Mouse (Mus musculus): ENCODE measurements around the gene Alox8. TPM values are rescaled to one million over a fixed set of nuclear protein-coding genes. Genes with fewer than 3 reads are reported as not detected.

Gene Alox8
- polyA plus RNA-seq, 1 experiment: 0.18 TPM

GRCm38 (mm10) chr11:69211431-69211830 lies 13.8 kb upstream of the Alox8 start:
- no peak for DNase-seq (ENCODE audit: low read depth in 1 of 2, low spot score in 2 of 2)
- WGBS: 67% methylated on average over 2 of the region's 2 CpGs
- H3K4me3 ChIP-seq (ENCODE audit: extremely low read depth, insufficient read depth, insufficient read length): no peak overlapping the region
- no peaks in the 10 kb centered on the region for H3K27me3 ChIP-seq (ENCODE audit: control insufficient read depth, insufficient read depth, low read length)
- no peak for TF ChIP-seq POLR2A (IDR thresholded peaks at IDR 0.05; ENCODE audit: low read depth, low read length)
- no peaks in the 10 kb centered on the region for H3K4me1 ChIP-seq (ENCODE audit: control insufficient read depth, insufficient read depth, insufficient read length)
- H3K27ac ChIP-seq (ENCODE audit: insufficient read depth, low read length): no peak overlapping the region
- H3K36me3 ChIP-seq (ENCODE audit: control insufficient read depth, insufficient read depth, low read length): no peaks in the 10 kb centered on the region

- Histone ChIP-seq H3K27ac (ENCODE audit: insufficient read depth, low read length) (no peak overlapping the region), H3K36me3 (ENCODE audit: control insufficient read depth, insufficient read depth, low read length) (no peaks in the 10 kb centered on the region), H3K27me3 (ENCODE audit: control insufficient read depth, insufficient read depth, low read length) (no peaks in the 10 kb centered on the region), H3K4me3 (ENCODE audit: extremely low read depth, insufficient read depth, insufficient read length) (no peak overlapping the region), H3K4me1 (ENCODE audit: control insufficient read depth, insufficient read depth, insufficient read length) (no peaks in the 10 kb centered on the region)
- 41% methylated on average over 13 of the region's 13 CpGs for WGBS
- TF ChIP-seq POLR2A (IDR thresholded peaks at IDR 0.05; ENCODE audit: low read depth, low read length): no peak
- no peak for TF ChIP-seq CTCF (IDR thresholded peaks at IDR 0.05; ENCODE audit: extremely low read depth, insufficient read depth, insufficient read length, insufficient replicate concordance)
- DNase-seq (ENCODE audit: low read depth in 1 of 2, low spot score in 2 of 2): no peak
These were observed 5.0 kb upstream of the Alox8 start for GRCm38 (mm10) chr11:69202469-69203230.

DNA sequence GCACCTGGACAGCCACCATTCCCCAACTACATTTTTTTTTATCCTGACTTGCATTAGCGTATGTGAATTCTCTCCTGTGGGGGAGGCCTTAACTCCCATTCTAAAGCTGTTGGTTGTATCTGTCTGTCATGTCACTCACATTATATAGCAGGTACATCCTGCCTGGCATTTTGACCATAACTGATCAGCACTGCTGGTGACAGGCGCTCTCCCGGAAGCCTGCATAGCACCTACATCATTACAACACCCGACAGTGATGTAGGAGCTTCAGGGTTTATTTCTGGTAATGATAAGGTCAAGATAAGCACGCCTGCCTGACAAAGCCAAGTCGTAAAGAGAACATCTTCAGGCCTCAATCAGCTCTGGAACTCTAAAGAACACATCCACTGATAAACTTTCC lies 2.6 kb upstream of the Alox8 start:
- H3K27me3 ChIP-seq (ENCODE audit: control insufficient read depth, insufficient read depth, low read length): peaks cover 4% of the 10 kb centered on the region
- H3K36me3 ChIP-seq (ENCODE audit: control insufficient read depth, insufficient read depth, low read length): no peaks in the 10 kb centered on the region
- no peak for TF ChIP-seq POLR2A (IDR thresholded peaks at IDR 0.05; ENCODE audit: low read depth, low read length)
- no peak for TF ChIP-seq CTCF (IDR thresholded peaks at IDR 0.05; ENCODE audit: extremely low read depth, insufficient read depth, insufficient read length, insufficient replicate concordance)
- no peak overlapping the region for H3K27ac ChIP-seq (ENCODE audit: insufficient read depth, low read length)
- WGBS: 73% methylated on average over 6 of the region's 6 CpGs
- no peak overlapping the region for H3K4me3 ChIP-seq (ENCODE audit: extremely low read depth, insufficient read depth, insufficient read length)
- DNase-seq (ENCODE audit: low read depth in 1 of 2, low spot score in 2 of 2): no peak
- no peaks in the 10 kb centered on the region for H3K4me1 ChIP-seq (ENCODE audit: control insufficient read depth, insufficient read depth, insufficient read length)

DNA sequence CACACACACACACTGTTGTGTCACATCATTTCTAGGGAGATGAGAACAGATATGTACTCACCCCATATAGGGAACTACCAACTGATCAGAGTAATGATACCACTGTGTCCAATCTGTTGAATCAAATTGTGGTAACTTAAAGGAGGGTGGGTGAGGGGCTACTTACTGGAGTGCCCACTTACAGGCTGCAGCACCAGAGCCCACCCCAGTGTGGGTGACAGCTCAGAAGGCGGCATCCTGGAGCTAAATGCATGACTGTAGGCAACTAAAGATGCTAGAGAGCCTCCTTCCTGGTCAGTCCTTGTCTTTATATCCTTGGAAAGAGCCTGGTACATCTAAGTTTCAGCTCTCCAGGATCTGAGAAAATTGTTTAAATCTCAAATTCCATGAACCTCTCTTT lies 1.6 kb upstream of the Alox8 start:
- Histone ChIP-seq H3K27ac (ENCODE audit: insufficient read depth, low read length) (no peak overlapping the region), H3K4me3 (ENCODE audit: extremely low read depth, insufficient read depth, insufficient read length) (no peak overlapping the region), H3K36me3 (ENCODE audit: control insufficient read depth, insufficient read depth, low read length) (no peaks in the 10 kb centered on the region), H3K27me3 (ENCODE audit: control insufficient read depth, insufficient read depth, low read length) (peaks cover 4% of the 10 kb centered on the region), H3K4me1 (ENCODE audit: control insufficient read depth, insufficient read depth, insufficient read length) (no peaks in the 10 kb centered on the region)
- no peak for DNase-seq (ENCODE audit: low read depth in 1 of 2, low spot score in 2 of 2)
- WGBS: 88% methylated on average over 1 of the region's 1 CpGs
- TF ChIP-seq CTCF (IDR thresholded peaks at IDR 0.05; ENCODE audit: extremely low read depth, insufficient read depth, insufficient read length, insufficient replicate concordance) (no peak), POLR2A (IDR thresholded peaks at IDR 0.05; ENCODE audit: low read depth, low read length) (no peak)

DNA sequence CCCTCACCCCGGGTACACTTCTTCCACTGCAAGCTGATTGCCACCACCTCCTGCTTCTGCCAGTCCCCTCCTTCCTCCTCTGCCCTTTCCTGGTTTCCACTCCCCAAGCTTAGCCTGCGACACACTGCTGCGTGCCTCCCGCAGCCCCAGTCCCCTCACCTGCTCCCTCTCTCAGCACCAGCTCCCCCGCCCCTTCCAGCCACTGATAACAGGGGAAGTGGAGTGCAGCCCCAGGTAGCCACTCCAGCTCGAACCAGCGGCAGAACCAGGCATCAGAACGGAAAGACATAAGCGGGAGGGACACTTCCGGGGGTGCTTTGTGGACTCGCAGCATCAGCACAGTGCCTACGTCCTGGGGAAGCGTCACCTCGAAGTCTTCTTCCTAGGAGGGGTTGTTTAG lies 449 bp downstream of the Alox8 start:
- Histone ChIP-seq H3K36me3 (ENCODE audit: control insufficient read depth, insufficient read depth, low read length) (no peaks in the 10 kb centered on the region), H3K4me1 (ENCODE audit: control insufficient read depth, insufficient read depth, insufficient read length) (no peaks in the 10 kb centered on the region), H3K27ac (ENCODE audit: insufficient read depth, low read length) (no peak overlapping the region), H3K27me3 (ENCODE audit: control insufficient read depth, insufficient read depth, low read length) (peaks cover 4% of the 10 kb centered on the region), H3K4me3 (ENCODE audit: extremely low read depth, insufficient read depth, insufficient read length) (peak overlapping the region; percentile 2; the same call in 1 of the 2 replicates)
- WGBS: 1% methylated on average over 14 of the region's 14 CpGs
- no peak for TF ChIP-seq POLR2A (IDR thresholded peaks at IDR 0.05; ENCODE audit: low read depth, low read length)
- DNase-seq (ENCODE audit: low read depth in 1 of 2, low spot score in 2 of 2): no peak

GRCm38 (mm10) chr11:69196766-69197165 lies 877 bp downstream of the Alox8 start:
- Histone ChIP-seq H3K27ac (ENCODE audit: insufficient read depth, low read length) (no peak overlapping the region), H3K27me3 (ENCODE audit: control insufficient read depth, insufficient read depth, low read length) (peaks cover 4% of the 10 kb centered on the region), H3K4me1 (ENCODE audit: control insufficient read depth, insufficient read depth, insufficient read length) (no peaks in the 10 kb centered on the region), H3K4me3 (ENCODE audit: extremely low read depth, insufficient read depth, insufficient read length) (no peak overlapping the region), H3K36me3 (ENCODE audit: control insufficient read depth, insufficient read depth, low read length) (no peaks in the 10 kb centered on the region)
- DNase-seq (ENCODE audit: low read depth in 1 of 2, low spot score in 2 of 2): no peak
- TF ChIP-seq CTCF (IDR thresholded peaks at IDR 0.05; ENCODE audit: extremely low read depth, insufficient read depth, insufficient read length, insufficient replicate concordance) (no peak), POLR2A (IDR thresholded peaks at IDR 0.05; ENCODE audit: low read depth, low read length) (no peak)
- WGBS: 4% methylated on average over 5 of the region's 5 CpGs

- no peaks in the 10 kb centered on the region for H3K4me1 ChIP-seq (ENCODE audit: control insufficient read depth, insufficient read depth, insufficient read length)
- H3K27ac ChIP-seq (ENCODE audit: insufficient read depth, low read length): no peak overlapping the region
- peaks cover 4% of the 10 kb centered on the region for H3K27me3 ChIP-seq (ENCODE audit: control insufficient read depth, insufficient read depth, low read length)
- TF ChIP-seq POLR2A (IDR thresholded peaks at IDR 0.05; ENCODE audit: low read depth, low read length): no peak
- peak; percentile 39; the same call in 1 of the 2 replicates for TF ChIP-seq CTCF (IDR thresholded peaks at IDR 0.05; ENCODE audit: extremely low read depth, insufficient read depth, insufficient read length, insufficient replicate concordance)
- WGBS: 2% methylated on average over 1 of the region's 1 CpGs
- H3K4me3 ChIP-seq (ENCODE audit: extremely low read depth, insufficient read depth, insufficient read length): no peak overlapping the region
- DNase-seq (ENCODE audit: low read depth in 1 of 2, low spot score in 2 of 2): no peak
- no peaks in the 10 kb centered on the region for H3K36me3 ChIP-seq (ENCODE audit: control insufficient read depth, insufficient read depth, low read length)
These were observed 4.8 kb downstream of the Alox8 start for GRCm38 (mm10) chr11:69192840-69193239.

Data from spleen, adult 2 months (tissue).